Mouse (Mus musculus): ENCODE measurements around the gene Prkn. TPM values are rescaled to one million over a fixed set of nuclear protein-coding genes. Genes with fewer than 3 reads are reported as not detected.

Prkn gene
- polyA plus RNA-seq, 1 experiment from 2014 or later: 3.2 TPM

DNA sequence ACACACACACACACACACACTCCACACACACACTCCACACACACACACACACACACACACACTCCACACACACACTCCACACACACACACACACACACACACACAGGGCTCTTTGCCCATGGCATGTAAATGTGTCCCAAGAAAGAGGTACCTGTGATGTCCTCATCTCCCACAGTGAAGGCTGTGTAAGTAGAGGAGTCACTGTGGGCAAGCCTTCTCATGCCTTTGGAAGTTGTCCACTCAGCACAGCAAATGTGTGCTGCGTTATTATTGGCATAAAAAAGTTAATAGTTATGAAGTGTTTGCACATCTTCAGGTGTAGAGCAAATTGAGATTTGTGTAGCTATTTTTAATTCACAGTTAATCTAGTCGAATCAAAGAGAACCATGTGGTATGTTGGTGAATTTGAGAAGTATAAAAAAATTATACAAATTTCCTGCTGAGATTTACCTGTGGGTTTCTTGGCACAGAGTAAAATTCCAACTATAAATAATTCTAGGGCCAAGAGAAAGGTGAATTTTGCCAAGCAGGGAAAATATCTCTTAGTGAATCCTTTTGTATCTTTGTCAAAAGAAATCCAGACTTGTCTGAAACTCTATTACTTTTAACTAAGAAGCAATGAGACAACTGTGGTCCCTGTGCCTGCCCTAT, 562.2 kb downstream of the Prkn start:
- no peak overlapping the region for H3K27ac ChIP-seq
- H3K79me2 ChIP-seq (ENCODE audit: inconsistent target): no peaks in the 10 kb centered on the region
- no peaks in the 10 kb centered on the region for H3K36me3 ChIP-seq (ENCODE audit: inconsistent target)
- 80% methylated on average over 2 of the region's 2 CpGs for WGBS (ENCODE audit: missing documents)
- H3K4me3 ChIP-seq (ENCODE audit: inconsistent target): no peak overlapping the region

- Histone ChIP-seq H3K36me3 (ENCODE audit: inconsistent target) (no peaks in the 10 kb centered on the region), H3K4me3 (ENCODE audit: inconsistent target) (no peak overlapping the region), H3K79me2 (ENCODE audit: inconsistent target) (no peaks in the 10 kb centered on the region), H3K27ac (no peak overlapping the region)
- 85% methylated on average over 10 of the region's 10 CpGs for WGBS (ENCODE audit: missing documents)
These were observed 571.2 kb downstream of the Prkn start for GRCm38 (mm10) chr17:11411414-11411813.

DNA sequence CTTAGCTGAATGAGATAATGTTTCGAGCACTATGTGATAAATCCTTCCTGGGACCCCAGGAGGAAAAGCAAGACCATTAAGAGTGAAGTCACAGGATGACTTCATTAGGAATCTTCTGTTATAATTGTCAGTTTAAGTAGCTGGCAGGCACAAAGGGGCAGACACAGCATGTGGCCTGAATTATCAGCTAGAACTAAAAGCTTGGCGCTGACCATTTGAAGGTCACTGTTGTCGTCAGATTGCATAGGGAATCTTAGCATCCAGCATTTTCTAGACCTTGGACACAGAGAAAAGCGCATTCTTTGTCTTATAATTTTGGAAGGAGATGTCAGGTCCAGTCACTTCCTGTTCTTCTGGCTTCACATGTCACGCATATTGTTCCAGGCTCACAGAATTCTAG, 573.5 kb downstream of the Prkn start:
- Histone ChIP-seq H3K36me3 (ENCODE audit: inconsistent target) (no peaks in the 10 kb centered on the region), H3K79me2 (ENCODE audit: inconsistent target) (no peaks in the 10 kb centered on the region), H3K4me3 (ENCODE audit: inconsistent target) (no peak overlapping the region), H3K27ac (no peak overlapping the region)
- WGBS (ENCODE audit: missing documents): 90% methylated on average over 5 of the region's 5 CpGs

GRCm38 (mm10) chr17:11414288-11414687, 574.1 kb downstream of the Prkn start:
- no peak overlapping the region for H3K4me3 ChIP-seq (ENCODE audit: inconsistent target)
- H3K27ac ChIP-seq: no peak overlapping the region
- no peaks in the 10 kb centered on the region for H3K79me2 ChIP-seq (ENCODE audit: inconsistent target)
- WGBS (ENCODE audit: missing documents): 94% methylated on average over 4 of the region's 4 CpGs
- H3K36me3 ChIP-seq (ENCODE audit: inconsistent target): no peaks in the 10 kb centered on the region

DNA sequence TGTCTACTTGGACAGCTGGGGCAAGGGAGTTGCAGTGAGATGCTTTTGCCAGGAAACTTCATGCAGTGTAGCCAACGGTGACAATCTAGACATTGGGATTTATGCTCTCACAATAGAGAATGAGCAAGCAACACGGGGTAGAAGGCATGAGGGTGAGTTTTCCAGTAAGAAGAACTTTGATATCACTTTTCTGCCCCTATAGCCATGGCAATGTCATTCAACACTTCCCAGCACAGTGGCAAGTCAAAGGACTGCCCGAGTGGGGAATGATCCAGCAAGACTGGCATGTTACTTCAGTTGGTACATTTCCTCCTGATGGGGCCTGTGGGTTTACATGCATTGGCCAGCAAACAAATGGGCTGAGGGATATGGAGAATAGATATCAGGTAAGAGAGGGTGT, 577.0 kb downstream of the Prkn start:
- H3K79me2 ChIP-seq (ENCODE audit: inconsistent target): no peaks in the 10 kb centered on the region
- H3K27ac ChIP-seq: no peak overlapping the region
- 90% methylated on average over 3 of the region's 3 CpGs for WGBS (ENCODE audit: missing documents)
- no peak overlapping the region for H3K4me3 ChIP-seq (ENCODE audit: inconsistent target)
- no peaks in the 10 kb centered on the region for H3K36me3 ChIP-seq (ENCODE audit: inconsistent target)

DNA sequence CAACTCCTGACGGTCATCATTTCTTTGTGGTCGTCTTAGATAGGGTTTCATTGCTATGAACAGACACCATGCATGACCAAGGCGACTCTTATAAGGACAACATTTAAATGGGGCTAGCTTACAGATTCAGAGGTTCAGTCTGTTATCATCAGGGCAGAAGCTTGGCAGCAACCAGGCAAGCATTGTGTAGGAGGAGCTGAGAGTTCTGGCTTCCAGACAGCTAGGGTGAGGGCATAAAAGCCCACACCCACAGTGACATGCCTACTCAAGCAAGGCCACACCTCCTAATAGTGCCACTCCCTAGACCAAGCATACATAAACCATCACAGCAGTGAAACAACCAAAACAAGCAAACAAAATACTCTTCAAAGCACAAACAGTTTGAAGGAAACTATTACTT, 579.3 kb downstream of the Prkn start:
- WGBS (ENCODE audit: missing documents): 75% methylated on average over 3 of the region's 3 CpGs
- H3K27ac ChIP-seq: no peak overlapping the region
- no peaks in the 10 kb centered on the region for H3K36me3 ChIP-seq (ENCODE audit: inconsistent target)
- H3K79me2 ChIP-seq (ENCODE audit: inconsistent target): no peaks in the 10 kb centered on the region
- H3K4me3 ChIP-seq (ENCODE audit: inconsistent target): no peak overlapping the region

DNA sequence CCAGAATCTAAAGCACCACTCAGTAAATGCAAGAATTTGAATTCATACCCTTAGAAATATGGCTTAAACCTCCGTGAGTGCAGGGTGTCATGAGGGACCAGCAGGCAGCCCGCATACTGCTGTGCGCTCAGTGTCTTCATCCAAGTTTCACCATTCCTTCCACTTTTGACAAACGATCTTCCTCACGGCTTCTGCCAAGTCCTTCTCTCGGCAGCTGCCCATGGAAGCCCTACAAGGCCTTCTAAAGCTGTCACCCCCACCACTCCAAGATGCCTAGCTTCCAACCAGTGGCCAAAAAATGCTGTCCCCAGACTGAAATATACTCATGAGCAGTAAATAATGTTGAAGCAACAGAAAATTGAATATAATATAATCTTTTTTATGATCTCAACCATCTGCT, 580.7 kb downstream of the Prkn start:
- H3K4me3 ChIP-seq (ENCODE audit: inconsistent target): no peak overlapping the region
- no peaks in the 10 kb centered on the region for H3K79me2 ChIP-seq (ENCODE audit: inconsistent target)
- 100% methylated on average over 2 of the region's 6 CpGs for WGBS (ENCODE audit: missing documents)
- H3K27ac ChIP-seq: no peak overlapping the region
- no peaks in the 10 kb centered on the region for H3K36me3 ChIP-seq (ENCODE audit: inconsistent target)

DNA sequence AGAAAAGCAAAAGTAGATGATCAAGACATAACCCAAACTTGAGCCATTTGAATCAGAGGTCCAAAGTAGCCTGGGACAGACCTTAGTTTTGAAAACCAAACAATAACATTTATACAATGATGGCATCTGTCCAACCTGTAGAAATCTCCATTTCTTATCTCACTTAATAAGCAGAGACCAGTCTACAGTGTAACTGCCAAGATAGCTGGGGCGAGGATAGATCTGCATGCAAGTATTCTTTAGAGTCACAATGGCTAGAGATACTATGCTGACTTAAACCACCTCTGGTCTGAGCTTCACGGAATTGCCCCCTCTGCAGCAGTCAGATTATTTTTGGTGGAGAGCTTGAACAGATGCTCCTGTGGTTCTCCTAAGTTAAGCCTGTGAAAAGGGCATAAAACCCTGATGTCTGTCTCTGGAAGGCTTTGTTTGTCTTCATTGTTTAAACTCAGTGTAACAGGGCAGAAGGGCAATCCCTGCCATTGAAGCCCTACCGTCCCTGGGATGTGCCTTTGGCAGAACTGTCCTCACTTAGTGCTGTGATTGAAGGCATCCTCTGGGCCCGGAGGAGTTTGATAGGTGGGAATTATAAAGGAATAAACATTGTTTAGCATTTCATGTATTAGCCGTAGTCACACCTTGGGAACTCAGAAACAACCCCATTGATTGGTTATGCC, 581.2 kb downstream of the Prkn start:
- Histone ChIP-seq H3K27ac (no peak overlapping the region), H3K4me3 (ENCODE audit: inconsistent target) (no peak overlapping the region), H3K79me2 (ENCODE audit: inconsistent target) (no peaks in the 10 kb centered on the region), H3K36me3 (ENCODE audit: inconsistent target) (no peaks in the 10 kb centered on the region)
- WGBS (ENCODE audit: missing documents): 79% methylated on average over 5 of the region's 5 CpGs

- no peak overlapping the region for H3K27ac ChIP-seq
- H3K4me3 ChIP-seq (ENCODE audit: inconsistent target): no peak overlapping the region
- no peaks in the 10 kb centered on the region for H3K79me2 ChIP-seq (ENCODE audit: inconsistent target)
- H3K36me3 ChIP-seq (ENCODE audit: inconsistent target): no peaks in the 10 kb centered on the region
- WGBS (ENCODE audit: missing documents): 85% methylated on average over 2 of the region's 2 CpGs
These were observed 591.1 kb downstream of the Prkn start for GRCm38 (mm10) chr17:11431323-11431722.

- 90% methylated on average over 2 of the region's 2 CpGs for WGBS (ENCODE audit: missing documents)
- H3K4me3 ChIP-seq (ENCODE audit: inconsistent target): no peak overlapping the region
- no peak overlapping the region for H3K27ac ChIP-seq
- H3K36me3 ChIP-seq (ENCODE audit: inconsistent target): no peaks in the 10 kb centered on the region
- H3K79me2 ChIP-seq (ENCODE audit: inconsistent target): no peaks in the 10 kb centered on the region
These were observed 592.4 kb downstream of the Prkn start for GRCm38 (mm10) chr17:11432593-11432992.

- 100% methylated on average over 2 of the region's 2 CpGs for WGBS (ENCODE audit: missing documents)
- H3K4me3 ChIP-seq (ENCODE audit: inconsistent target): no peak overlapping the region
- no peak overlapping the region for H3K27ac ChIP-seq
- H3K36me3 ChIP-seq (ENCODE audit: inconsistent target): no peaks in the 10 kb centered on the region
- no peaks in the 10 kb centered on the region for H3K79me2 ChIP-seq (ENCODE audit: inconsistent target)
These were observed 622.5 kb downstream of the Prkn start for GRCm38 (mm10) chr17:11462721-11463120.

DNA sequence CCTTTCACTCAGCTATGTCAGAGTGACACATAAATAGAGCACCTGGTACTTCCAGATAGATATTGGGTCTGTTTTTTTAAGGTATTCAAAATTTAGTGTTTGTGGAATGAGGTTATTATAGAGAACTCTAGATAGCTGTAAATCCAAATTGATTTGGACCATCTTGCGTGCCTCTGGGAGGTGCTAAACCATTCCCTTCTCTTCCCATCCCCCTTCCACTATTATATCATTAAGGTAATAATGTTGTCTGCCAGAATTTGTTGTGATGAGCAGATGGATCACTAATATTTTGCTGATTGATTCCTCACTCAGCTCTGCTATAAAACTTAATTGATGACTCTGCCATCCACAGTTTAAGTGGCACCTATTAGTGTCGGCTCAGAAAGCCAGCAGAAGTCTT, 625.9 kb downstream of the Prkn start:
- H3K4me3 ChIP-seq (ENCODE audit: inconsistent target): no peak overlapping the region
- no peaks in the 10 kb centered on the region for H3K79me2 ChIP-seq (ENCODE audit: inconsistent target)
- H3K36me3 ChIP-seq (ENCODE audit: inconsistent target): no peaks in the 10 kb centered on the region
- WGBS (ENCODE audit: missing documents): 90% methylated on average over 2 of the region's 2 CpGs
- no peak overlapping the region for H3K27ac ChIP-seq

- H3K4me3 ChIP-seq (ENCODE audit: inconsistent target): no peak overlapping the region
- no peaks in the 10 kb centered on the region for H3K79me2 ChIP-seq (ENCODE audit: inconsistent target)
- WGBS (ENCODE audit: missing documents): 88% methylated on average over 2 of the region's 2 CpGs
- no peaks in the 10 kb centered on the region for H3K36me3 ChIP-seq (ENCODE audit: inconsistent target)
- H3K27ac ChIP-seq: no peak overlapping the region
These were observed 628.4 kb downstream of the Prkn start for GRCm38 (mm10) chr17:11468624-11469023.

- 0% methylated on average over 2 of the region's 2 CpGs for WGBS (ENCODE audit: missing documents)
- Histone ChIP-seq H3K4me3 (ENCODE audit: inconsistent target) (no peak overlapping the region), H3K27ac (no peak overlapping the region), H3K36me3 (ENCODE audit: inconsistent target) (no peaks in the 10 kb centered on the region), H3K79me2 (ENCODE audit: inconsistent target) (no peaks in the 10 kb centered on the region)
These were observed 642.8 kb downstream of the Prkn start for GRCm38 (mm10) chr17:11483032-11483431.

DNA sequence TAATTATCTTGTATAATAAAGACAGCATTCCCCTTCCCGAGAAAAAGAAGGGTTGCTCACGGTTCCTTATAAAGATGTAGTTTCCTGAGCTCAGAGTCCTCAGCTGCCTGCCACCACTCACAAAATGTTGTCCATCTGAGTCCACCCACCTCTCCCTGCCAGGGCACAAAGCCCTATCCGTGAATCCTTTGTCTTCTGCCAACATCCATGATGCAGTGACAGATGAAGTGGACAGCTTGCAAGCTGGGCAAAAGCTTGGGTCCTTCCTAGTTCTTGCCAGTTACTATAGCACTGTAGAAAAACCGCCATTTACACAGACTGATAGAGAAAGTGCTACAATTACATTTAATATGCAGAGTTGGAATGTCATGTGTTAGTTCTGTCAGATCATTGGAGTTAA, 649.9 kb downstream of the Prkn start:
- no peaks in the 10 kb centered on the region for H3K79me2 ChIP-seq (ENCODE audit: inconsistent target)
- H3K27ac ChIP-seq: no peak overlapping the region
- 90% methylated on average over 4 of the region's 4 CpGs for WGBS (ENCODE audit: missing documents)
- no peaks in the 10 kb centered on the region for H3K36me3 ChIP-seq (ENCODE audit: inconsistent target)
- H3K4me3 ChIP-seq (ENCODE audit: inconsistent target): no peak overlapping the region

DNA sequence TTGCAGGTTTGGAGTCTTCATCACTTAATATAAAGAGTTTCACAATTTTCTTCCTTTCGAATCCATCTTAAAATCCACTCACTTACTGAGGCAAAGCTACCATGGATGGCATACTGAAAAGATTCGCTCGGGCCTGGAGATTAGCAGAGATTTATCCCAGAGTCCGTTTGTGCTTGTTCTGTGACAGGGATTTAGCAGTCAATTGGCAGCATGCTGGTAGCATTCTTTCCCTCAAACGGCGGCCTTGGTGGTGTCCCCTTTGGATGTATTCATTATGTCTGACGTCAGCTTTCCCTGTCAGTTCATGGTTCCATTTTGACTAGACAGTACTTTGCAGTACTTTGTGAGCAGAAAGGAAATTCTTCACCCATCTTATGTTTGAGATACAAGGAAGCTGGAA, 662.4 kb downstream of the Prkn start:
- Histone ChIP-seq H3K27ac (no peak overlapping the region), H3K36me3 (ENCODE audit: inconsistent target) (no peaks in the 10 kb centered on the region), H3K79me2 (ENCODE audit: inconsistent target) (no peaks in the 10 kb centered on the region), H3K4me3 (ENCODE audit: inconsistent target) (no peak overlapping the region)
- WGBS (ENCODE audit: missing documents): 93% methylated on average over 7 of the region's 7 CpGs
